Mouse (Mus musculus) liver, embryonic 14.5 days (tissue): Measurements from ENCODE around the gene Dpagt1. TPM values are rescaled to one million over a fixed set of nuclear protein-coding genes. Genes with fewer than 3 reads are reported as not detected.

ENCODE experiments used
- ATAC-seq: fragments of 200-750 bp; cut with Nextera tagmentation; 2 replicates; pipeline ENCODE4 v1.8.0; 2017; ENCODE audit warnings: moderate number of reproducible peaks, mild to moderate bottlenecking, moderate library complexity; ENCODE audit not compliant: insufficient read depth
- DNase-seq, 3 experiments: peaks; one replicate each; pipeline ENCODE4 v3.0.0-alpha.2; 2012 to 2013; ENCODE audit warnings: low read depth in 3 of 3, low spot score in 3 of 3
- H3K27ac ChIP-seq: fragments of 300-500 bp; sonication (generic); 2 replicates; pipeline ENCODE4 v1.5.1; 2014; ENCODE audit warnings: moderate library complexity, mild to moderate bottlenecking, control low read depth, inconsistent platforms
- H3K27me3 ChIP-seq: fragments of 300-500 bp; sonication (generic); 2 replicates; pipeline ENCODE4 v1.6.1; 2014; ENCODE audit warnings: mild to moderate bottlenecking, low read length, moderate library complexity; ENCODE audit not compliant: control insufficient read depth, insufficient read depth
- H3K36me3 ChIP-seq: fragments of 300-500 bp; sonication (generic); replicated peaks from 2 replicates; pipeline ENCODE4 v1.6.1; 2014; ENCODE audit warnings: low read depth; ENCODE audit not compliant: control insufficient read depth, insufficient read depth
- H3K4me1 ChIP-seq, 2 experiments: fragments of 200-500 bp in 1 of 2; fragments of 300-500 bp in 1 of 2; sonication (generic) in 1 of 2; replicated peaks; 2 replicates each; pipeline ENCODE4 v1.6.1; 2012 to 2014; ENCODE audit warnings: antibody characterized with exemption in 1 of 2, inconsistent platforms in 1 of 2, low read length in 1 of 2; ENCODE audit not compliant: control insufficient read depth in 2 of 2, insufficient read depth in 2 of 2
- H3K4me2 ChIP-seq: fragments of 300-500 bp; sonication (generic); 2 replicates; pipeline ENCODE4 v1.6.1; 2014; ENCODE audit warnings: low read depth, mild to moderate bottlenecking, control low read depth, moderate library complexity
- H3K4me3 ChIP-seq, 2 experiments: fragments of 200-500 bp in 1 of 2; fragments of 300-500 bp in 1 of 2; sonication (generic) in 1 of 2; 2 replicates each; pipeline ENCODE4 v1.5.1; 2012 to 2014; ENCODE audit warnings: low read depth in 2 of 2, low read length in 2 of 2, mild to moderate bottlenecking in 2 of 2, control low read depth in 1 of 2, inconsistent platforms in 1 of 2, moderate library complexity in 1 of 2; ENCODE audit not compliant: insufficient read depth in 1 of 2
- H3K9ac ChIP-seq: fragments of 300-500 bp; sonication (generic); replicated peaks from 2 replicates; pipeline ENCODE4 v1.6.1; 2014; ENCODE audit warnings: mild to moderate bottlenecking, control low read depth, moderate library complexity
- H3K9me3 ChIP-seq: fragments of 300-500 bp; sonication (generic); 2 replicates; pipeline ENCODE4 v1.6.1; 2016; ENCODE audit warnings: low read length, mixed read lengths; ENCODE audit not compliant: control insufficient read depth
- CTCF ChIP-seq: IDR thresholded peaks from 2 replicates; pipeline ENCODE4 v1.5.1; 2016; ENCODE audit warnings: antibody characterized with exemption, low read depth, control low read depth
- EP300 ChIP-seq: IDR thresholded peaks from 2 replicates; pipeline ENCODE4 v1.6.1; 2016; ENCODE audit warnings: antibody characterized with exemption, low read depth
- WGBS: fragments of 180-500 bp; shearing (Covaris S2); extraction: QIAGEN DNeasy Blood & Tissue Kit; methylation state at CpG from one replicate; pipeline ENCODE4 v1.1.7; 2014; ENCODE audit not compliant: insufficient replicate concordance; 5-methylcytosine and 5-hydroxymethylcytosine counted together
- polyA plus RNA-seq, 2 experiments: library from polyadenylated mRNA; depleted of rRNA in 1 of 2; stranded (reverse) in 1 of 2; unstranded in 1 of 2; fragments of >200 nt; fragmentation: Nextera tagmentation in 1 of 2; extraction: Ambion mirVana in 1 of 2; gene quantifications; 2 replicates each; pipeline versions ENCODE4 v1.2.1 to v1.2.3; 2012 to 2014

The Dpagt1 gene
- 16.4 and 19.5 TPM in 2 replicates for polyA plus RNA-seq (2012; rRNA removed)
- polyA plus RNA-seq (2014; fragmentation: Nextera tagmentation; extraction: Ambion mirVana) = 18.8 and 20.2 TPM in 2 replicates

DNA sequence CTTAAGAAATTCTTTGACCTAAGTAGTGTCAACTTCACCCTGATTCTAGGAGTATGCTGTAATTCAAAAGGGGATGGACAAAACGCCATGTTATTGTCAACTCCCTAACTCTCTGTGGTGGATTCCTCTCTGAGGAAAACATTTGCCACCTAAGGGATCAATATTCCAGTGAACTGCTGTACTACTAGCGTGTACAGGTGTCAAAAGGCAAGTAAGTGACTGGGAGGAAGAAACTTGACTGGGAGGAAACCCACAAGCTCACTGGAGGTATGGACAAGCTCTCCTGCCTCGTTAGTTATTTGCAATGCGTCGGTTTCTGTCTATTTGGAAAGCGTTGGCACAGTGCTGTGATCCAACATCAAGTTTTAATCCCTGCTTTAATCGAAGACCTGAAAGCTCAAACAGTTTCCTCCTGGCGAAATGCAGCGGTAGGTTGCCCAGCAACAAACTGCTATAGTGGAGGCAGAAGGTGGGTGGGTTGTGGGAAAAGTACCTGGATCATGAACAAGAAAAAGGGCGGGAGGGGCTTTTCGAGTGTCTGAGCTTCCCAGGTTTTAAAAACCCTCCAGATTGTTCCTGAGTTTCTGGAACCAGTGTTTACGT is at the start of gene Dpagt1:
Gene Dpagt1, plus strand, starts transcription at position 252 of the 603 bp plus-strand sequence.
- Histone ChIP-seq H3K9me3 (no peaks in the 10 kb centered on the region), H3K4me2 (peak within 1 kb of the TSS; percentile 95), H3K4me3 (peak within 1 kb of the TSS; percentile 64 to 83), H3K9ac (peak within 1 kb of the TSS; percentile 78), H3K27ac (peak within 1 kb of the TSS; percentile 79), H3K36me3 (peaks cover 12% of the 10 kb centered on the region), H3K4me1 (peaks cover 12 to 16% of the 10 kb centered on the region in 2 experiments), H3K27me3 (no peaks in the 10 kb centered on the region)
- 3% methylated on average over 12 of the region's 12 CpGs for WGBS
- ATAC-seq (0 out of 2 replicates have a peak, but pooled peaks have one; percentile 4), DNase-seq (no peak)
- TF ChIP-seq CTCF = no peak
- no peak for TF ChIP-seq EP300

DNA sequence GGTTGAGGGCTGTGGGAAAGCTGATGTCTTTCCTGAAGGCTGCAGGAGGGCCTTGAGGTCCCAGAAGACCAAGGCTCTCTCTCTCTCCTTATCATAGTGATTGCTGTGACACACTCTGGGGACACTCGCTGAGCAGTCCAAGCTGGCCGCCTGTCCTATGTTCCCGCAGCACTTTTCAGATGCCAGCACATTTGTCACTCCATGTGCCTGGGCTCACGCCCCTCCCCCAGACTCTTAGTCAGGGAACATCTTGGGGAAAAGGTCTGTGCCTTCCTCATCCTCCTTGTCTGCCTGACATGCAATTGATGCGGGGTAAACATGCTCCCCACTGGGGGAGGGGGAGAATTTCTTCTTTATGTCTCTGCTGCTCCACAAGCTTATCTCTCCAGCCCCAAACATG is 42.6 kb upstream of the Dpagt1 start:
- ATAC-seq = no peak
- no peaks in the 10 kb centered on the region for H3K27me3 ChIP-seq
- peaks cover 61% of the 10 kb centered on the region for H3K36me3 ChIP-seq
- no peak for DNase-seq
- no peak overlapping the region for H3K27ac ChIP-seq
- no peaks in the 10 kb centered on the region for H3K9me3 ChIP-seq
- H3K4me2 ChIP-seq = no peak overlapping the region
- H3K4me1 ChIP-seq = peaks cover 4 to 20% of the 10 kb centered on the region in 2 experiments
- no peak overlapping the region for H3K9ac ChIP-seq
- TF ChIP-seq CTCF (no peak), EP300 (no peak)
- no peak overlapping the region for H3K4me3 ChIP-seq
- 79% methylated on average over 5 of the region's 5 CpGs for WGBS

- H3K27me3 ChIP-seq = no peaks in the 10 kb centered on the region
- peaks cover 40% of the 10 kb centered on the region for H3K36me3 ChIP-seq
- H3K9me3 ChIP-seq = no peaks in the 10 kb centered on the region
- ATAC-seq (peak; percentile 44), DNase-seq (peak in 2 of 3 experiments; percentile 52 to 65)
- TF ChIP-seq EP300 (no peak), CTCF (no peak)
- H3K4me2 ChIP-seq = peak overlapping the region; percentile 88
- peak overlapping the region; percentile 94 for H3K9ac ChIP-seq
- H3K4me3 ChIP-seq = peak overlapping the region; percentile 78 to 85
- peak overlapping the region; percentile 96 for H3K27ac ChIP-seq
- H3K4me1 ChIP-seq = peaks cover 16 to 26% of the 10 kb centered on the region in 2 experiments
- WGBS = 3% methylated on average over 6 of the region's 6 CpGs
These were observed 39.5 kb upstream of the Dpagt1 start for GRCm38 (mm10) chr9:44286256-44286850.

GRCm38 (mm10) chr9:44287003-44287400 is 38.8 kb upstream of the Dpagt1 start:
- TF ChIP-seq EP300 (no peak), CTCF (no peak)
- Histone ChIP-seq H3K4me2 (peak overlapping the region; percentile 88), H3K9ac (peak overlapping the region; percentile 94), H3K9me3 (no peaks in the 10 kb centered on the region), H3K4me3 (peak overlapping the region; percentile 78 to 85), H3K27me3 (no peaks in the 10 kb centered on the region), H3K36me3 (peaks cover 38% of the 10 kb centered on the region), H3K27ac (peak overlapping the region; percentile 96), H3K4me1 (peaks cover 16 to 26% of the 10 kb centered on the region in 2 experiments)
- DNase-seq (peak in 1 of 3 experiments; percentile 31), ATAC-seq (peak; percentile 10; the same call in 1 of the 2 replicates)
- WGBS = 7% methylated on average over 11 of the region's 11 CpGs

DNA sequence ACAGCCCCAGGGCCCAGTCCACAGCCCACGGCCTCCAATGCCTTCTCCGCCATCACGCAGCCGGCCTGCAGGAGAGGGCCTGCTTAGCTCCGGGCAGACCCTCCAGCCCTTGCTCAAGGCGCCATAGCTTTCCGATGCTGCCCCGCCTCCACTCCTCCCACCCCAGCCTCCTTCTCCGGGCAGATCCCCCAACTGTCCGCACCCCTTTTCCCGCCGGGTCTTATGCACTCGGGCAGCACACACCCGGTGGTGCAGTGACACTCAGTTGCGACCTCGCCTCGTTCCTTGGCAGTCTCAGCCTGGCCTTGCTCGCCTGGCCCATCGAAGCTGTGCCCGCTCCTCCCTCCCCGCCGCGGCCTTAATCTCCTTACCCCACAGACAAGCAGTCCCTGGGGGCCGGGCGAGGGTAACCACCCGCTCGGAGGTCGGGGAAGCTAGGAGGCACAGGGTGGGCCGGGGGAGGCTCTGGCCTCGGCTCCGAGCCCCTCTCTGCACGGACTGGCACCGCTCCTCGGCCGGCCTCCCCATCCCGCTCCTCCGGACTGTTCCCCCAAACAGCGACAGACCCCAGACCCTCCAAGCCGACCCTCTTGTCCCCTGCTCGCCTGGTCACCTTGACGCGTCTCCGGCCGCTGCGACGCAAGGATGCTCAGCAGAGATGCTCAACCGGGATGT is 38.3 kb upstream of the Dpagt1 start:
- Histone ChIP-seq H3K9me3 (no peaks in the 10 kb centered on the region), H3K4me1 (peaks cover 16 to 26% of the 10 kb centered on the region in 2 experiments), H3K27ac (peak overlapping the region; percentile 96), H3K4me2 (peak overlapping the region; percentile 88), H3K27me3 (no peaks in the 10 kb centered on the region), H3K4me3 (peak overlapping the region; percentile 78 to 85), H3K9ac (peak overlapping the region; percentile 94), H3K36me3 (peaks cover 39% of the 10 kb centered on the region)
- DNase-seq = peak in 2 of 3 experiments; percentile 32 to 33
- ATAC-seq = peak; percentile 27
- TF ChIP-seq EP300 (no peak), CTCF (no peak)
- 2% methylated on average over 45 of the region's 47 CpGs for WGBS
